Mouse (Mus musculus): Measurements from ENCODE around the gene Prpf3.
"Not testable (repeated sequence)": the region's sequence is repeated elsewhere in the genome, so short reads cannot be mapped to it uniquely, and the experiment has no call there.

Gene Prpf3

GRCm38 (mm10) chr3:95855502-95856089 lies at the start of gene Prpf3:
Prpf3 (minus strand) TSS chr3:95855885.
- H3K4me1 ChIP-seq (replicated peaks; ENCODE audit: low read depth, low read length), result peaks cover 36% of the 10 kb centered on the region
- H3K27me3 ChIP-seq (ENCODE audit: insufficient read depth, low read length), result no peaks in the 10 kb centered on the region
- H3K4me3 ChIP-seq (replicated peaks; ENCODE audit: low read length), result peak within 1 kb of the TSS; percentile 92
- H3K36me3 ChIP-seq (ENCODE audit: insufficient read depth, low read length), result peaks cover 38% of the 10 kb centered on the region
- no peaks in the 10 kb centered on the region for H3K9me3 ChIP-seq (ENCODE audit: low read length)
- TF ChIP-seq CTCF (conservative IDR thresholded peaks at IDR 0.05; ENCODE audit: low read length) (no peak), NANOG (IDR thresholded peaks at IDR 0.05; ENCODE audit: borderline replicate concordance, low read length) (no peak), POU5F1 (IDR thresholded peaks at IDR 0.05; ENCODE audit: borderline replicate concordance, low read length) (no peak)

GRCm38 (mm10) chr3:95904568-95904967 lies 48.9 kb upstream of the Prpf3 start, which contains the start of gene Car14:
Car14 (minus strand) TSS chr3:95904691.
- H3K36me3 ChIP-seq (ENCODE audit: insufficient read depth, low read length), result no peaks in the 10 kb centered on the region
- H3K4me3 ChIP-seq (replicated peaks; ENCODE audit: low read length), result peak within 1 kb of the TSS; percentile 69
- no peaks in the 10 kb centered on the region for H3K9me3 ChIP-seq (ENCODE audit: low read length)
- H3K4me1 ChIP-seq (replicated peaks; ENCODE audit: low read depth, low read length), result peaks cover 61% of the 10 kb centered on the region
- TF ChIP-seq NANOG (IDR thresholded peaks at IDR 0.05; ENCODE audit: borderline replicate concordance, low read length), result no peak
- TF ChIP-seq POU5F1 (IDR thresholded peaks at IDR 0.05; ENCODE audit: borderline replicate concordance, low read length), result no peak
- no peak for TF ChIP-seq CTCF (conservative IDR thresholded peaks at IDR 0.05; ENCODE audit: low read length)
- H3K27me3 ChIP-seq (ENCODE audit: insufficient read depth, low read length), result peaks cover 62% of the 10 kb centered on the region

- TF ChIP-seq NANOG (IDR thresholded peaks at IDR 0.05; ENCODE audit: borderline replicate concordance, low read length), result no peak
- Histone ChIP-seq H3K4me1 (replicated peaks; ENCODE audit: low read depth, low read length) (peaks cover 68% of the 10 kb centered on the region), H3K27me3 (ENCODE audit: insufficient read depth, low read length) (peaks cover 62% of the 10 kb centered on the region), H3K4me3 (replicated peaks; ENCODE audit: low read length) (peak overlapping the region; percentile 69), H3K9me3 (ENCODE audit: low read length) (no peaks in the 10 kb centered on the region), H3K36me3 (ENCODE audit: insufficient read depth, low read length) (no peaks in the 10 kb centered on the region)
Measured at GRCm38 (mm10) chr3:95903753-95904502, 48.2 kb upstream of the Prpf3 start.

GRCm38 (mm10) chr3:95902643-95903042 lies 47.0 kb upstream of the Prpf3 start:
- Histone ChIP-seq H3K27me3 (ENCODE audit: insufficient read depth, low read length) (peaks cover 59% of the 10 kb centered on the region), H3K4me3 (replicated peaks; ENCODE audit: low read length) (no peak overlapping the region), H3K4me1 (replicated peaks; ENCODE audit: low read depth, low read length) (peaks cover 77% of the 10 kb centered on the region), H3K9me3 (ENCODE audit: low read length) (no peaks in the 10 kb centered on the region), H3K36me3 (ENCODE audit: insufficient read depth, low read length) (peaks cover 4% of the 10 kb centered on the region)
- TF ChIP-seq NANOG (IDR thresholded peaks at IDR 0.05; ENCODE audit: borderline replicate concordance, low read length), result no peak
- no peak for TF ChIP-seq POU5F1 (IDR thresholded peaks at IDR 0.05; ENCODE audit: borderline replicate concordance, low read length)
- TF ChIP-seq CTCF (conservative IDR thresholded peaks at IDR 0.05; ENCODE audit: low read length), result no peak

GRCm38 (mm10) chr3:95902373-95902625 lies 46.6 kb upstream of the Prpf3 start:
- Histone ChIP-seq H3K4me3 (replicated peaks; ENCODE audit: low read length) (no peak overlapping the region), H3K9me3 (ENCODE audit: low read length) (no peaks in the 10 kb centered on the region), H3K27me3 (ENCODE audit: insufficient read depth, low read length) (peaks cover 57% of the 10 kb centered on the region), H3K4me1 (replicated peaks; ENCODE audit: low read depth, low read length) (peaks cover 76% of the 10 kb centered on the region), H3K36me3 (ENCODE audit: insufficient read depth, low read length) (peaks cover 8% of the 10 kb centered on the region)
- TF ChIP-seq NANOG (IDR thresholded peaks at IDR 0.05; ENCODE audit: borderline replicate concordance, low read length) (no peak), CTCF (conservative IDR thresholded peaks at IDR 0.05; ENCODE audit: low read length) (no peak), POU5F1 (IDR thresholded peaks at IDR 0.05; ENCODE audit: borderline replicate concordance, low read length) (no peak)

- peaks cover 53% of the 10 kb centered on the region for H3K27me3 ChIP-seq (ENCODE audit: insufficient read depth, low read length)
- TF ChIP-seq POU5F1 (IDR thresholded peaks at IDR 0.05; ENCODE audit: borderline replicate concordance, low read length) (no peak), NANOG (IDR thresholded peaks at IDR 0.05; ENCODE audit: borderline replicate concordance, low read length) (no peak), CTCF (conservative IDR thresholded peaks at IDR 0.05; ENCODE audit: low read length) (no peak)
- H3K9me3 ChIP-seq (ENCODE audit: low read length), result no peaks in the 10 kb centered on the region
- no peak overlapping the region for H3K4me3 ChIP-seq (replicated peaks; ENCODE audit: low read length)
- H3K4me1 ChIP-seq (replicated peaks; ENCODE audit: low read depth, low read length), result peaks cover 70% of the 10 kb centered on the region
- H3K36me3 ChIP-seq (ENCODE audit: insufficient read depth, low read length), result peaks cover 9% of the 10 kb centered on the region
Measured at GRCm38 (mm10) chr3:95901616-95902372, 46.1 kb upstream of the Prpf3 start.

- Histone ChIP-seq H3K27me3 (ENCODE audit: insufficient read depth, low read length) (peaks cover 41% of the 10 kb centered on the region), H3K4me3 (replicated peaks; ENCODE audit: low read length) (no peak overlapping the region), H3K36me3 (ENCODE audit: insufficient read depth, low read length) (peaks cover 18% of the 10 kb centered on the region), H3K9me3 (ENCODE audit: low read length) (no peaks in the 10 kb centered on the region), H3K4me1 (replicated peaks; ENCODE audit: low read depth, low read length) (peaks cover 64% of the 10 kb centered on the region)
- no peak for TF ChIP-seq NANOG (IDR thresholded peaks at IDR 0.05; ENCODE audit: borderline replicate concordance, low read length)
- no peak for TF ChIP-seq CTCF (conservative IDR thresholded peaks at IDR 0.05; ENCODE audit: low read length)
- TF ChIP-seq POU5F1 (IDR thresholded peaks at IDR 0.05; ENCODE audit: borderline replicate concordance, low read length), result no peak
Measured at GRCm38 (mm10) chr3:95899800-95900524, 44.3 kb upstream of the Prpf3 start.

GRCm38 (mm10) chr3:95895501-95895900 lies 39.8 kb upstream of the Prpf3 start:
- H3K27me3 ChIP-seq (ENCODE audit: insufficient read depth, low read length); H3K9me3 ChIP-seq (ENCODE audit: low read length): not testable (repeated sequence)
- peaks cover 18% of the 10 kb centered on the region for H3K36me3 ChIP-seq (ENCODE audit: insufficient read depth, low read length)
- 0 out of 2 replicates have a peak overlapping the region, but pooled peaks have one; percentile 10 for H3K4me3 ChIP-seq (replicated peaks; ENCODE audit: low read length)
- H3K4me1 ChIP-seq (replicated peaks; ENCODE audit: low read depth, low read length), result peaks cover 70% of the 10 kb centered on the region

Data from E14TG2a.4 (cell line).